Mouse (Mus musculus) spleen, postnatal 10 days (tissue): ENCODE results near the gene Plpp3.

Experiments
- DNase-seq, 2 experiments: peaks; one replicate each; pipeline ENCODE4 v3.0.0; 2021 to 2022; ENCODE audit warnings: low spot score in 2 of 2

Plpp3 gene

GRCm38 (mm10) chr4:105218202-105218601 lies 61.1 kb downstream of the Plpp3 start:
- DNase-seq, result no peak

- no peak for DNase-seq
These were observed 62.2 kb downstream of the Plpp3 start for GRCm38 (mm10) chr4:105219316-105219715.

GRCm38 (mm10) chr4:105220849-105221248 lies 63.7 kb downstream of the Plpp3 start:
- DNase-seq, result no peak

- no peak for DNase-seq
These were observed 64.2 kb downstream of the Plpp3 start for GRCm38 (mm10) chr4:105221256-105221840.

GRCm38 (mm10) chr4:105223101-105223924 lies 66.2 kb downstream of the Plpp3 start:
- DNase-seq, result no peak

- DNase-seq, result no peak
These were observed 66.8 kb downstream of the Plpp3 start for GRCm38 (mm10) chr4:105223925-105224300.

GRCm38 (mm10) chr4:105225512-105225911 lies 68.4 kb downstream of the Plpp3 start:
- peak in 1 of 2 experiments; percentile 30 for DNase-seq

- DNase-seq, result no peak
These were observed 69.2 kb downstream of the Plpp3 start for GRCm38 (mm10) chr4:105226351-105226750.

- DNase-seq, result no peak
These were observed 73.0 kb downstream of the Plpp3 start for GRCm38 (mm10) chr4:105230127-105230526.

GRCm38 (mm10) chr4:105240233-105240632 lies 83.1 kb downstream of the Plpp3 start:
- DNase-seq, result no peak

GRCm38 (mm10) chr4:105244931-105245330 lies 87.8 kb downstream of the Plpp3 start:
- DNase-seq, result no peak

GRCm38 (mm10) chr4:105245479-105245944 lies 88.4 kb downstream of the Plpp3 start:
- DNase-seq, result peak in 1 of 2 experiments; percentile 66

- no peak for DNase-seq
These were observed 89.2 kb downstream of the Plpp3 start for GRCm38 (mm10) chr4:105246331-105246730.

- no peak for DNase-seq
These were observed 91.0 kb downstream of the Plpp3 start for GRCm38 (mm10) chr4:105248161-105248560.

- no peak for DNase-seq
These were observed 92.1 kb downstream of the Plpp3 start for GRCm38 (mm10) chr4:105249283-105249682.

- no peak for DNase-seq
These were observed 93.8 kb downstream of the Plpp3 start for GRCm38 (mm10) chr4:105250946-105251345.

- no peak for DNase-seq
These were observed 94.9 kb downstream of the Plpp3 start for GRCm38 (mm10) chr4:105252044-105252443.

- DNase-seq, result no peak
These were observed 95.5 kb downstream of the Plpp3 start for GRCm38 (mm10) chr4:105252571-105253200.

- DNase-seq, result no peak
These were observed 96.5 kb downstream of the Plpp3 start for GRCm38 (mm10) chr4:105253453-105254341.

- no peak for DNase-seq
These were observed 97.2 kb downstream of the Plpp3 start for GRCm38 (mm10) chr4:105254365-105254764.

GRCm38 (mm10) chr4:105255185-105255584 lies 98.0 kb downstream of the Plpp3 start:
- no peak for DNase-seq
